Mouse (Mus musculus) forebrain, postnatal 0 days (tissue): ENCODE results near the gene Sh2b3. TPM values are rescaled to one million over a fixed set of nuclear protein-coding genes. Genes with fewer than 3 reads are reported as not detected.

Experiments used
- ATAC-seq: fragments of 200-750 bp; cut with Nextera tagmentation; 2 replicates; pipeline ENCODE4 v1.8.0; 2017; ENCODE audit warnings: mild to moderate bottlenecking, moderate library complexity
- DNase-seq: peaks from one replicate; pipeline ENCODE4 v3.0.0-alpha.2; 2015
- H3K27ac ChIP-seq: fragments of 300-500 bp; sonication (generic); 2 replicates; pipeline ENCODE4 v1.5.1; 2014; ENCODE audit warnings: low read depth, mild to moderate bottlenecking, antibody characterized with exemption, low read length, moderate library complexity, mixed read lengths
- H3K27me3 ChIP-seq: fragments of 300-500 bp; sonication (generic); 2 replicates; pipeline ENCODE4 v1.6.1; 2014; ENCODE audit warnings: mild to moderate bottlenecking, low read length, mixed read lengths; ENCODE audit not compliant: insufficient read depth
- H3K36me3 ChIP-seq: fragments of 300-500 bp; sonication (generic); 2 replicates; pipeline ENCODE4 v1.6.1; 2014; ENCODE audit warnings: mild to moderate bottlenecking, moderate library complexity; ENCODE audit not compliant: insufficient read depth
- H3K4me1 ChIP-seq: fragments of 300-500 bp; sonication (generic); 2 replicates; pipeline ENCODE4 v1.6.1; 2014; ENCODE audit warnings: antibody characterized with exemption; ENCODE audit not compliant: insufficient read depth
- H3K4me2 ChIP-seq: fragments of 300-500 bp; sonication (generic); 2 replicates; pipeline ENCODE4 v1.6.1; 2014; ENCODE audit warnings: low read depth, mild to moderate bottlenecking, moderate library complexity
- H3K4me3 ChIP-seq: fragments of 300-500 bp; sonication (generic); 2 replicates; pipeline ENCODE4 v1.5.1; 2014; ENCODE audit warnings: low read depth, low read length, mixed read lengths
- H3K9ac ChIP-seq: fragments of 300-500 bp; sonication (generic); 2 replicates; pipeline ENCODE4 v1.6.1; 2014; ENCODE audit warnings: mild to moderate bottlenecking
- H3K9me3 ChIP-seq: fragments of 300-500 bp; sonication (generic); 2 replicates; pipeline ENCODE4 v1.6.1; 2016; ENCODE audit warnings: low read length
- CTCF ChIP-seq: sonication (generic); IDR thresholded peaks from 2 replicates; pipeline ENCODE4 v1.5.1; 2016; ENCODE audit warnings: antibody characterized with exemption, control low read depth, low read depth
- WGBS: fragments of 180-500 bp; shearing (Covaris S2); extraction: QIAGEN DNeasy Blood & Tissue Kit; methylation state at CpG from one replicate; pipeline ENCODE4 v1.1.7; 2014; 5-methylcytosine and 5-hydroxymethylcytosine counted together
- microRNA-seq, 2 experiments: library from miRNA; unstranded; fragments of <30 nt; microRNA quantifications; one replicate each; pipeline ENCODE4; 2016
- polyA plus RNA-seq: library from polyadenylated mRNA; unstranded; fragments of >200 nt; fragmentation: Nextera tagmentation; extraction: Ambion mirVana; gene quantifications from 2 replicates; pipeline ENCODE4 v1.2.1, GENCODE M21; 2015
- total RNA-seq: library from RNA; depleted of rRNA; stranded (reverse); fragments of >200 nt; gene quantifications from 2 replicates; pipeline ENCODE4 v1.2.3, GENCODE M21; 2014; rRNA removed

Sh2b3 gene
- total and polyA plus RNA-seq, 2 experiments from 2014 or later: 6.2 to 14.1 TPM

GRCm38 (mm10) chr5:121778485-121779119 lies 58.8 kb downstream of the Sh2b3 start:
- ATAC-seq (peak; percentile 91), DNase-seq (peak; percentile 86)
- Histone ChIP-seq H3K27ac (peak overlapping the region; percentile 55), H3K36me3 (peaks cover 22% of the 10 kb centered on the region), H3K4me3 (no peak overlapping the region), H3K4me2 (no peak overlapping the region), H3K4me1 (peaks cover 4% of the 10 kb centered on the region; the same call in 1 of the 2 replicates), H3K27me3 (no peaks in the 10 kb centered on the region), H3K9ac (no peak overlapping the region; the same call in 1 of the 2 replicates), H3K9me3 (no peaks in the 10 kb centered on the region)
- TF ChIP-seq CTCF: no peak
- WGBS: 23% methylated on average over 7 of the region's 7 CpGs

DNA sequence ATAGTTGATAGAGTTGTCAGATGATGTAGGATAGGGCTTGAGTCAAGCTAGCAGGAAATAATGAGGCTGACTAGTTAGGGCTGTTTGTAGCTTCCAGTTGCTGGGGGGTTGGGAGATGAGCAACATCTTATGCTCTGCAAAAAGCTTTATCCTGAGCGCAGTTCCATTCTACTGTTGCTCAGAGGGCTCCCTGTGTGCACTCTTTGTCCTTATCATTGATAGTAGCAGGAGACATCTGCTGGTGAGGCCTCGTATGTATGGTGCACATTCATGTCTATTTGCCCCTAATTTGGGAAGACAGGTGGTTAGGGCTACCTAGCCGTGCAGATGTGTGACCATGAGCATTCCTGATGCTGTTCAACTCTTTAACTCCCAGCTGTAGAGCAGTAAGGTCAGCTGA lies 65.8 kb downstream of the Sh2b3 start:
- Histone ChIP-seq H3K4me2 (no peak overlapping the region), H3K27ac (no peak overlapping the region), H3K36me3 (peaks cover 36% of the 10 kb centered on the region), H3K9ac (no peak overlapping the region), H3K9me3 (no peaks in the 10 kb centered on the region), H3K4me3 (no peak overlapping the region), H3K27me3 (no peaks in the 10 kb centered on the region), H3K4me1 (no peaks in the 10 kb centered on the region)
- DNase-seq (no peak), ATAC-seq (no peak)
- WGBS: 92% methylated on average over 3 of the region's 3 CpGs
- TF ChIP-seq CTCF: no peak

DNA sequence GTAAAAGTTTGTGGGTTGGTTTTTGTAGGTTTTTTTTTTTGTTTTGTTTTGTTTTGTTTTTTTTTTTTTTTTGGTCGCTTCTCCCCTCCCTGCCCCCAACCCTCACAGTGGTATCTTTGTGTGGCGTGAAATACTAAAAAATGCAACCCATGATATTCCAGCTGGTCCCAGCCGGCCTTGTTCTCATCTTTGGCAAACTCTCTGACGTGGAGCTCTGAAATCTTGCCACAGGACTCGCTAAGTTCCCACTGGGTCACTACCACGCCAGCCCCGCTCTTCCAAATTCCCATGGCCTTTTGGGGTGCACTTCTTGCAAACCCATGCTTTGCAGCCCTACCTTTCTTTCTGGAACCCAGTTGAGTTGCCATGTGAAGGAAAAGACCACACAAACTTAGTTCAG lies 67.6 kb downstream of the Sh2b3 start:
- Histone ChIP-seq H3K4me3 (no peak overlapping the region), H3K36me3 (peaks cover 27% of the 10 kb centered on the region), H3K27me3 (no peaks in the 10 kb centered on the region), H3K9ac (no peak overlapping the region), H3K27ac (no peak overlapping the region), H3K9me3 (no peaks in the 10 kb centered on the region), H3K4me2 (no peak overlapping the region), H3K4me1 (no peaks in the 10 kb centered on the region)
- no peak for DNase-seq
- 76% methylated on average over 7 of the region's 7 CpGs for WGBS
- no peak for TF ChIP-seq CTCF
- ATAC-seq: no peak

- Histone ChIP-seq H3K4me1 (no peaks in the 10 kb centered on the region), H3K36me3 (peaks cover 10% of the 10 kb centered on the region; the same call in 1 of the 2 replicates), H3K27ac (no peak overlapping the region), H3K4me2 (no peak overlapping the region), H3K9me3 (no peaks in the 10 kb centered on the region), H3K4me3 (no peak overlapping the region), H3K27me3 (no peaks in the 10 kb centered on the region), H3K9ac (no peak overlapping the region)
- DNase-seq: no peak
- ATAC-seq: no peak
- no peak for TF ChIP-seq CTCF
- WGBS: 76% methylated on average over 2 of the region's 2 CpGs
These were observed 69.9 kb downstream of the Sh2b3 start for GRCm38 (mm10) chr5:121767564-121767963.

- DNase-seq (no peak), ATAC-seq (no peak)
- peak; percentile 30; the same call in 1 of the 2 replicates for TF ChIP-seq CTCF
- 86% methylated on average over 4 of the region's 4 CpGs for WGBS
- Histone ChIP-seq H3K4me3 (no peak overlapping the region), H3K4me1 (no peaks in the 10 kb centered on the region), H3K9me3 (no peaks in the 10 kb centered on the region), H3K36me3 (no peaks in the 10 kb centered on the region), H3K27ac (no peak overlapping the region), H3K9ac (no peak overlapping the region), H3K4me2 (no peak overlapping the region), H3K27me3 (no peaks in the 10 kb centered on the region)
These were observed 71.2 kb downstream of the Sh2b3 start for GRCm38 (mm10) chr5:121766038-121766773.

Small RNAs within 50 kb of the gene (microRNA-seq; reads per million reads assigned to microRNA genes)
- 0.39 to 0.49 reads per million in 2 experiments for gene Mir7031

Other genes with a start within 250 kb of the Sh2b3 start
- 68.1 and 77.2 TPM in 2 replicates for gene Aldh2, start 243.8 kb downstream of the Sh2b3 start, total RNA-seq
- 89.0 and 115 TPM in 2 replicates for gene Aldh2, start 243.8 kb downstream of the Sh2b3 start, polyA plus RNA-seq
- gene Acad12, start 218.7 kb downstream of the Sh2b3 start, total RNA-seq: 1.4 and 2.1 TPM in 2 replicates
- gene Acad12, start 218.7 kb downstream of the Sh2b3 start, polyA plus RNA-seq: 0.96 and 1.2 TPM in 2 replicates
- 2.7 and 3.0 TPM in 2 replicates for gene Acad10, start 177.1 kb downstream of the Sh2b3 start, total RNA-seq
- gene Acad10, start 177.1 kb downstream of the Sh2b3 start, polyA plus RNA-seq: 0.59 and 1.1 TPM in 2 replicates
- 51.5 and 56.0 TPM in 2 replicates for gene Brap, start 177.1 kb downstream of the Sh2b3 start, total RNA-seq
- 42.7 and 46.6 TPM in 2 replicates for gene Brap, start 177.1 kb downstream of the Sh2b3 start, polyA plus RNA-seq
- 80.3 and 80.6 TPM in 2 replicates for gene Atxn2, start 126.3 kb downstream of the Sh2b3 start, total RNA-seq
- gene Atxn2, start 126.3 kb downstream of the Sh2b3 start, polyA plus RNA-seq: 71.3 and 92.3 TPM in 2 replicates
- 49.7 and 51.5 TPM in 2 replicates for gene Pheta1, start 11.3 kb upstream of the Sh2b3 start, total RNA-seq
- 36.3 and 38.7 TPM in 2 replicates for gene Pheta1, start 11.3 kb upstream of the Sh2b3 start, polyA plus RNA-seq
- gene Cux2, start 212.5 kb upstream of the Sh2b3 start, total RNA-seq: 44.0 and 52.4 TPM in 2 replicates
- gene Cux2, start 212.5 kb upstream of the Sh2b3 start, polyA plus RNA-seq: 16.2 and 16.7 TPM in 2 replicates